Mouse (Mus musculus) limb, embryonic 11.5 days (tissue): ENCODE data around the gene Ifnar2. TPM values are rescaled to one million over a fixed set of nuclear protein-coding genes. Genes with fewer than 3 reads are reported as not detected.
A peak's percentile ranks its signal among the peaks of the same experiment; 100 is the strongest.

Experiments used
- ATAC-seq: fragments of 200-750 bp; cut with Nextera tagmentation; 2 replicates; pipeline ENCODE4 v1.8.0; 2017; ENCODE audit warnings: low read depth; ENCODE audit not compliant: insufficient number of reproducible peaks, low FRiP score, low TSS enrichment
- DNase-seq: peaks from one replicate; pipeline ENCODE4 v3.0.0-alpha.2; 2015; ENCODE audit warnings: low spot score
- H3K27ac ChIP-seq: fragments of 300-500 bp; sonication (generic); replicated peaks from 2 replicates; pipeline ENCODE4 v1.5.1; 2014; ENCODE audit warnings: low read depth, mild to moderate bottlenecking, low read length
- H3K27me3 ChIP-seq: fragments of 300-500 bp; sonication (generic); 2 replicates; pipeline ENCODE4 v1.6.1; 2014; ENCODE audit warnings: mild to moderate bottlenecking, low read length, mixed read lengths; ENCODE audit not compliant: control insufficient read depth, insufficient read depth
- H3K36me3 ChIP-seq: fragments of 300-500 bp; sonication (generic); 2 replicates; pipeline ENCODE4 v1.6.1; 2014; ENCODE audit warnings: mild to moderate bottlenecking, low read length, moderate library complexity, mixed read lengths; ENCODE audit not compliant: control insufficient read depth, insufficient read depth
- H3K4me1 ChIP-seq: fragments of 300-500 bp; sonication (generic); 2 replicates; pipeline ENCODE4 v1.6.1; 2014; ENCODE audit warnings: low read length, mixed read lengths; ENCODE audit not compliant: control insufficient read depth, insufficient read depth
- H3K4me2 ChIP-seq: fragments of 300-500 bp; sonication (generic); 2 replicates; pipeline ENCODE4 v1.6.1; 2014; ENCODE audit warnings: low read depth, mild to moderate bottlenecking, moderate library complexity; ENCODE audit not compliant: severe bottlenecking
- H3K4me3 ChIP-seq: fragments of 300-500 bp; sonication (generic); 2 replicates; pipeline ENCODE4 v1.5.1; 2014; ENCODE audit warnings: low read depth, low read length
- H3K9ac ChIP-seq: fragments of 300-500 bp; sonication (generic); 2 replicates; pipeline ENCODE4 v1.6.1; 2014; ENCODE audit warnings: mild to moderate bottlenecking, low read length
- H3K9me3 ChIP-seq: fragments of 300-500 bp; sonication (generic); 2 replicates; pipeline ENCODE4 v1.6.1; 2016; ENCODE audit warnings: low read length; ENCODE audit not compliant: control insufficient read depth
- WGBS: fragments of 180-500 bp; shearing (Covaris S2); extraction: QIAGEN DNeasy Blood & Tissue Kit; methylation state at CpG from one replicate; pipeline ENCODE4 v1.1.7; 2014; 5-methylcytosine and 5-hydroxymethylcytosine counted together
- polyA plus RNA-seq: library from polyadenylated mRNA; unstranded; fragments of >200 nt; fragmentation: Nextera tagmentation; extraction: Ambion mirVana; gene quantifications from 2 replicates; pipeline ENCODE4 v1.2.1, GENCODE M21; 2014

Gene Ifnar2
- polyA plus RNA-seq, 1 experiment from 2014 or later = 39.3 TPM

GRCm38 (mm10) chr16:91337480-91337879 lies 35.1 kb upstream of the Ifnar2 start:
- Histone ChIP-seq H3K9me3 (no peaks in the 10 kb centered on the region), H3K4me3 (no peak overlapping the region), H3K4me2 (no peak overlapping the region), H3K27me3 (no peaks in the 10 kb centered on the region), H3K27ac (no peak overlapping the region), H3K4me1 (0 out of 2 replicates have a peak, but pooled peaks cover 3% of the 10 kb centered on the region), H3K36me3 (no peaks in the 10 kb centered on the region), H3K9ac (no peak overlapping the region)
- ATAC-seq (no peak), DNase-seq (no peak)
- 57% methylated on average over 5 of the region's 5 CpGs for WGBS

GRCm38 (mm10) chr16:91346491-91346890 lies 26.1 kb upstream of the Ifnar2 start:
- Histone ChIP-seq H3K27me3 (no peaks in the 10 kb centered on the region), H3K36me3 (no peaks in the 10 kb centered on the region), H3K4me3 (no peak overlapping the region), H3K4me2 (no peak overlapping the region), H3K9ac (no peak overlapping the region), H3K27ac (no peak overlapping the region), H3K9me3 (no peaks in the 10 kb centered on the region), H3K4me1 (0 out of 2 replicates have a peak, but pooled peaks cover 3% of the 10 kb centered on the region)
- DNase-seq (no peak), ATAC-seq (no peak)
- 76% methylated on average over 9 of the region's 9 CpGs for WGBS

- ATAC-seq = no peak
- 73% methylated on average over 20 of the region's 20 CpGs for WGBS
- H3K4me3 ChIP-seq = no peak overlapping the region
- H3K27me3 ChIP-seq = no peaks in the 10 kb centered on the region
- no peak for DNase-seq
- H3K36me3 ChIP-seq = no peaks in the 10 kb centered on the region
- 0 out of 2 replicates have a peak, but pooled peaks cover 3% of the 10 kb centered on the region for H3K4me1 ChIP-seq
- no peaks in the 10 kb centered on the region for H3K9me3 ChIP-seq
- no peak overlapping the region for H3K4me2 ChIP-seq
- H3K27ac ChIP-seq = no peak overlapping the region
- no peak overlapping the region for H3K9ac ChIP-seq
These were observed 24.9 kb upstream of the Ifnar2 start for GRCm38 (mm10) chr16:91347491-91348263.

- Histone ChIP-seq H3K4me1 (0 out of 2 replicates have a peak, but pooled peaks cover 3% of the 10 kb centered on the region), H3K4me3 (no peak overlapping the region), H3K4me2 (no peak overlapping the region), H3K9me3 (no peaks in the 10 kb centered on the region), H3K27ac (no peak overlapping the region), H3K27me3 (no peaks in the 10 kb centered on the region), H3K36me3 (no peaks in the 10 kb centered on the region), H3K9ac (no peak overlapping the region)
- 84% methylated on average over 14 of the region's 14 CpGs for WGBS
- DNase-seq (no peak), ATAC-seq (no peak)
These were observed 24.4 kb upstream of the Ifnar2 start for GRCm38 (mm10) chr16:91348264-91348565.

GRCm38 (mm10) chr16:91348588-91349330 lies 23.8 kb upstream of the Ifnar2 start:
- Histone ChIP-seq H3K27ac (no peak overlapping the region), H3K36me3 (no peaks in the 10 kb centered on the region), H3K4me2 (no peak overlapping the region), H3K4me3 (no peak overlapping the region), H3K9me3 (no peaks in the 10 kb centered on the region), H3K27me3 (no peaks in the 10 kb centered on the region), H3K9ac (no peak overlapping the region), H3K4me1 (0 out of 2 replicates have a peak, but pooled peaks cover 3% of the 10 kb centered on the region)
- no peak for ATAC-seq
- no peak for DNase-seq
- WGBS = 75% methylated on average over 28 of the region's 28 CpGs

- DNase-seq = peak; percentile 86
- no peak for ATAC-seq
- H3K4me2 ChIP-seq = no peak overlapping the region
These were observed 20.5 kb upstream of the Ifnar2 start for GRCm38 (mm10) chr16:91352084-91352562.

GRCm38 (mm10) chr16:91352749-91353148 lies 19.8 kb upstream of the Ifnar2 start:
- 64% methylated on average over 7 of the region's 7 CpGs for WGBS
- no peaks in the 10 kb centered on the region for H3K9me3 ChIP-seq
- DNase-seq = no peak
- H3K4me1 ChIP-seq = no peaks in the 10 kb centered on the region
- H3K4me2 ChIP-seq = no peak overlapping the region
- no peak overlapping the region for H3K9ac ChIP-seq
- no peaks in the 10 kb centered on the region for H3K36me3 ChIP-seq
- ATAC-seq = no peak
- no peak overlapping the region for H3K4me3 ChIP-seq
- no peaks in the 10 kb centered on the region for H3K27me3 ChIP-seq
- no peak overlapping the region for H3K27ac ChIP-seq

More at GRCm38 (mm10) chr16:91352084-91352562, 20.5 kb upstream of the Ifnar2 start:
- H3K36me3 ChIP-seq = no peaks in the 10 kb centered on the region
- WGBS = 13% methylated on average over 7 of the region's 7 CpGs
- no peaks in the 10 kb centered on the region for H3K27me3 ChIP-seq
- no peak overlapping the region for H3K27ac ChIP-seq
- no peak overlapping the region for H3K9ac ChIP-seq
- no peaks in the 10 kb centered on the region for H3K4me1 ChIP-seq
- H3K9me3 ChIP-seq = no peaks in the 10 kb centered on the region
- H3K4me3 ChIP-seq = no peak overlapping the region

GRCm38 (mm10) chr16:91353177-91353576 lies 19.4 kb upstream of the Ifnar2 start:
- no peak overlapping the region for H3K27ac ChIP-seq
- no peak for DNase-seq
- H3K27me3 ChIP-seq = no peaks in the 10 kb centered on the region
- no peaks in the 10 kb centered on the region for H3K36me3 ChIP-seq
- no peak overlapping the region for H3K4me3 ChIP-seq
- H3K9ac ChIP-seq = no peak overlapping the region
- 82% methylated on average over 6 of the region's 6 CpGs for WGBS
- H3K4me1 ChIP-seq = no peaks in the 10 kb centered on the region
- no peak overlapping the region for H3K4me2 ChIP-seq
- no peak for ATAC-seq
- no peaks in the 10 kb centered on the region for H3K9me3 ChIP-seq
